Mouse (Mus musculus): ENCODE measurements around the gene Neurl1a.

DNA sequence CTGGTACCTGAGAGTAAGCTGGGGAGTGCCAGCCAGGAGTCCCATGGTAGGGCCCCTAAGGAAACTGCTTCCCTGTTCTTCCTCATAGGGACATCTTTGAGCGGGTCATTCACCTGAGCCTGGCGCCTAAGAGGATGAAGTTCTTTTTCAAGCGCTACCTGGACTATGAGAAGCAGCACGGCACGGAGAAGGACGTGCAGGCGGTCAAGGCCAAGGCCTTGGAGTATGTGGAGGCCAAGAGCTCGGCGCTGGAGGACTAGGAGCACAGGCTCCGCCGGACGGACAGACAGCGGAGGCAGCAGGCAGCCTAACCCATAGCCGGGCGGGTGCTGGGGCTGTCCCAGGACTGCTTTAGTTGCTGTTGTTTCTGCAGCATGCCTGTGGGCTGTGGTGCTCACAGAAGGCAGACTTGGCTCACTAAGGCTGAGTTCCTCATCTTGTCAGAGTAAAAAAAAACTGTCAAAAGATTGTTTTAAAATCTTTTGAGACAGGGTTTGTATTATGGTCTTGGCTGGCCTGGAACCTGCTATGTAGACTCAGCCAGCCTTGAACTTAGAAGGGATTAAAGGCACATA is 48.0 kb upstream of the Neurl1a start:
- TF ChIP-seq POLR2A (IDR thresholded peaks at IDR 0.05; ENCODE audit: control insufficient read depth in 1 of 2, insufficient read depth in 1 of 2, low read depth in 1 of 2, low read length in 2 of 2, poor library complexity in 1 of 2) (no peak), CTCF (IDR thresholded peaks at IDR 0.05 in 2 of 3, conservative IDR thresholded peaks at IDR 0.05 in 1 of 3; ENCODE audit: control insufficient read depth in 1 of 3, insufficient read depth in 1 of 3, low read depth in 2 of 3, low read length in 3 of 3, poor library complexity in 1 of 3, severe bottlenecking in 1 of 3) (no peak), GATA1 (IDR thresholded peaks at IDR 0.05; ENCODE audit: low read depth, low read length) (no peak), TBP (IDR thresholded peaks at IDR 0.05; ENCODE audit: low read depth, low read length) (no peak), POLR2AphosphoS2 (IDR thresholded peaks at IDR 0.05; ENCODE audit: low read length) (no peak), CHD2 (IDR thresholded peaks at IDR 0.05; ENCODE audit: low read length) (no peak), ZKSCAN1 (IDR thresholded peaks at IDR 0.05; ENCODE audit: low read depth, low read length) (no peak), RCOR1 (IDR thresholded peaks at IDR 0.05; ENCODE audit: low read depth, low read length) (no peak), MYB (IDR thresholded peaks at IDR 0.05; ENCODE audit: low read depth, low read length) (no peak), EP300 (IDR thresholded peaks at IDR 0.05; ENCODE audit: low read depth in 1 of 2, low read length in 2 of 2) (no peak), JUND (IDR thresholded peaks at IDR 0.05; ENCODE audit: low read depth, low read length) (no peak)

Data from MEL (cell line).